Mouse (Mus musculus): Measurements from ENCODE around the gene Rab30. TPM values are rescaled to one million over a fixed set of nuclear protein-coding genes. Genes with fewer than 3 reads are reported as not detected.
A peak's percentile ranks its signal among the peaks of the same experiment; 100 is the strongest.
"Not testable (repeated sequence)": the region's sequence is repeated elsewhere in the genome, so short reads cannot be mapped to it uniquely, and the experiment has no call there.

Rab30 gene
- polyA plus RNA-seq, 1 experiment from 2014 or later: 7.6 TPM

GRCm38 (mm10) chr7:92720156-92720905 lies 21.1 kb upstream of the Rab30 start:
- no peaks in the 10 kb centered on the region for H3K4me1 ChIP-seq (ENCODE audit: control insufficient read depth, insufficient read depth, low read length)
- no peaks in the 10 kb centered on the region for H3K27me3 ChIP-seq (ENCODE audit: control insufficient read depth, insufficient read depth, low read length)
- H3K9me3 ChIP-seq (replicated peaks; ENCODE audit: control insufficient read depth, low read length): no peaks in the 10 kb centered on the region
- H3K4me2 ChIP-seq (ENCODE audit: low read depth, low read length): no peak overlapping the region
- no peak overlapping the region for H3K27ac ChIP-seq (ENCODE audit: low read length)
- ATAC-seq (replicated peaks; ENCODE audit: extremely low read depth, insufficient read depth, low FRiP score): no peak
- 57% methylated on average over 3 of the region's 3 CpGs for WGBS
- no peak overlapping the region for H3K9ac ChIP-seq (ENCODE audit: low read length)
- no peak overlapping the region for H3K4me3 ChIP-seq (ENCODE audit: low read length)
- H3K36me3 ChIP-seq (ENCODE audit: control insufficient read depth, insufficient read depth): no peaks in the 10 kb centered on the region

GRCm38 (mm10) chr7:92723750-92724149 lies 17.7 kb upstream of the Rab30 start:
- Histone ChIP-seq H3K4me3 (ENCODE audit: low read length) (no peak overlapping the region), H3K36me3 (ENCODE audit: control insufficient read depth, insufficient read depth) (no peaks in the 10 kb centered on the region), H3K9me3 (replicated peaks; ENCODE audit: control insufficient read depth, low read length) (no peaks in the 10 kb centered on the region), H3K4me1 (ENCODE audit: control insufficient read depth, insufficient read depth, low read length) (no peaks in the 10 kb centered on the region), H3K9ac (ENCODE audit: low read length) (no peak overlapping the region), H3K4me2 (ENCODE audit: low read depth, low read length) (no peak overlapping the region), H3K27ac (ENCODE audit: low read length) (no peak overlapping the region), H3K27me3 (ENCODE audit: control insufficient read depth, insufficient read depth, low read length) (no peaks in the 10 kb centered on the region)
- ATAC-seq (replicated peaks; ENCODE audit: extremely low read depth, insufficient read depth, low FRiP score): no peak
- whole genome bisulfite sequencing: 29% methylated on average over 3 of the region's 3 CpGs

GRCm38 (mm10) chr7:92724261-92724660 lies 17.1 kb upstream of the Rab30 start:
- no peaks in the 10 kb centered on the region for H3K36me3 ChIP-seq (ENCODE audit: control insufficient read depth, insufficient read depth)
- WGBS: 52% methylated on average over 4 of the region's 4 CpGs
- no peak overlapping the region for H3K9ac ChIP-seq (ENCODE audit: low read length)
- H3K4me1 ChIP-seq (ENCODE audit: control insufficient read depth, insufficient read depth, low read length): no peaks in the 10 kb centered on the region
- H3K4me3 ChIP-seq (ENCODE audit: low read length): no peak overlapping the region
- no peaks in the 10 kb centered on the region for H3K9me3 ChIP-seq (replicated peaks; ENCODE audit: control insufficient read depth, low read length)
- H3K4me2 ChIP-seq (ENCODE audit: low read depth, low read length): no peak overlapping the region
- H3K27ac ChIP-seq (ENCODE audit: low read length): no peak overlapping the region
- ATAC-seq (replicated peaks; ENCODE audit: extremely low read depth, insufficient read depth, low FRiP score): no peak
- H3K27me3 ChIP-seq (ENCODE audit: control insufficient read depth, insufficient read depth, low read length): no peaks in the 10 kb centered on the region

GRCm38 (mm10) chr7:92729583-92729982 lies 11.8 kb upstream of the Rab30 start:
- not testable (repeated sequence) for H3K27me3 ChIP-seq (ENCODE audit: control insufficient read depth, insufficient read depth, low read length); H3K27ac ChIP-seq (ENCODE audit: low read length); H3K4me3 ChIP-seq (ENCODE audit: low read length); ATAC-seq (replicated peaks; ENCODE audit: extremely low read depth, insufficient read depth, low FRiP score); H3K36me3 ChIP-seq (ENCODE audit: control insufficient read depth, insufficient read depth); H3K9ac ChIP-seq (ENCODE audit: low read length); H3K4me1 ChIP-seq (ENCODE audit: control insufficient read depth, insufficient read depth, low read length); H3K9me3 ChIP-seq (replicated peaks; ENCODE audit: control insufficient read depth, low read length); H3K4me2 ChIP-seq (ENCODE audit: low read depth, low read length)
- 71% methylated on average over 3 of the region's 3 CpGs for WGBS

DNA sequence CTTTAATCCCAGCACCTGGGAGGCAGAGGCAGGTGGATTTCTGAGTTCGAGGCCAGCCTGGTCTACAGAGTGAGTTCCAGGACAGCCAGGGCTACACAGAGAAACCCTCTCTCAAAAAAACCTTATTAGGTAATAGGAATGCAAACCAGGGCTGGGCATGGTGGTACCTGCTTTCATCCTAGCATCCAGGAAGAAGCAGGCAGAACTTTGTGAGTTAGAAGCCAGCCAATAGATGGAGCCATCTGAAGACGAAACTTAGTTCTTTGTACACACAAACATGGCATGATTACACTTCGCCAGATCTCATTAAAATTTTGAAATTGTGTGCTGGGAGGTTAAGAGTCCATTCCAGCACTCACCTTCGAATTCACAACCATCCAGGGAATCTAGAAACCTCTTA lies 10.9 kb upstream of the Rab30 start:
- peaks cover 3% of the 10 kb centered on the region; the same call in 1 of the 2 replicates for H3K36me3 ChIP-seq (ENCODE audit: control insufficient read depth, insufficient read depth)
- H3K4me3 ChIP-seq (ENCODE audit: low read length): no peak overlapping the region
- WGBS: 70% methylated on average over 4 of the region's 4 CpGs
- H3K27me3 ChIP-seq (ENCODE audit: control insufficient read depth, insufficient read depth, low read length): no peaks in the 10 kb centered on the region
- ATAC-seq (replicated peaks; ENCODE audit: extremely low read depth, insufficient read depth, low FRiP score): no peak
- H3K4me2 ChIP-seq (ENCODE audit: low read depth, low read length): no peak overlapping the region
- no peak overlapping the region for H3K9ac ChIP-seq (ENCODE audit: low read length)
- no peaks in the 10 kb centered on the region for H3K9me3 ChIP-seq (replicated peaks; ENCODE audit: control insufficient read depth, low read length)
- no peaks in the 10 kb centered on the region for H3K4me1 ChIP-seq (ENCODE audit: control insufficient read depth, insufficient read depth, low read length)
- no peak overlapping the region for H3K27ac ChIP-seq (ENCODE audit: low read length)

- H3K4me2 ChIP-seq (ENCODE audit: low read depth, low read length): no peak overlapping the region
- peaks cover 3% of the 10 kb centered on the region; the same call in 1 of the 2 replicates for H3K36me3 ChIP-seq (ENCODE audit: control insufficient read depth, insufficient read depth)
- H3K27ac ChIP-seq (ENCODE audit: low read length): no peak overlapping the region
- H3K9me3 ChIP-seq (replicated peaks; ENCODE audit: control insufficient read depth, low read length): no peaks in the 10 kb centered on the region
- no peak overlapping the region for H3K9ac ChIP-seq (ENCODE audit: low read length)
- no peak for ATAC-seq (replicated peaks; ENCODE audit: extremely low read depth, insufficient read depth, low FRiP score)
- 60% methylated on average over 3 of the region's 3 CpGs for WGBS
- no peaks in the 10 kb centered on the region for H3K4me1 ChIP-seq (ENCODE audit: control insufficient read depth, insufficient read depth, low read length)
- H3K27me3 ChIP-seq (ENCODE audit: control insufficient read depth, insufficient read depth, low read length): no peaks in the 10 kb centered on the region
- H3K4me3 ChIP-seq (ENCODE audit: low read length): no peak overlapping the region
These were observed 10.4 kb upstream of the Rab30 start for GRCm38 (mm10) chr7:92730959-92731358.

- Histone ChIP-seq H3K27ac (ENCODE audit: low read length) (no peak overlapping the region), H3K4me2 (ENCODE audit: low read depth, low read length) (no peak overlapping the region), H3K27me3 (ENCODE audit: control insufficient read depth, insufficient read depth, low read length) (no peaks in the 10 kb centered on the region), H3K36me3 (ENCODE audit: control insufficient read depth, insufficient read depth) (peaks cover 5% of the 10 kb centered on the region; the same call in 1 of the 2 replicates), H3K9me3 (replicated peaks; ENCODE audit: control insufficient read depth, low read length) (no peaks in the 10 kb centered on the region), H3K9ac (ENCODE audit: low read length) (no peak overlapping the region), H3K4me3 (ENCODE audit: low read length) (no peak overlapping the region), H3K4me1 (ENCODE audit: control insufficient read depth, insufficient read depth, low read length) (no peaks in the 10 kb centered on the region)
- no peak for ATAC-seq (replicated peaks; ENCODE audit: extremely low read depth, insufficient read depth, low FRiP score)
- WGBS: 90% methylated on average over 7 of the region's 7 CpGs
These were observed 9.3 kb upstream of the Rab30 start for GRCm38 (mm10) chr7:92732136-92732535.

- no peak for ATAC-seq (replicated peaks; ENCODE audit: extremely low read depth, insufficient read depth, low FRiP score)
- WGBS: 81% methylated on average over 1 of the region's 1 CpGs
- peaks cover 9% of the 10 kb centered on the region; the same call in 1 of the 2 replicates for H3K36me3 ChIP-seq (ENCODE audit: control insufficient read depth, insufficient read depth)
- no peak overlapping the region for H3K27ac ChIP-seq (ENCODE audit: low read length)
- no peaks in the 10 kb centered on the region for H3K9me3 ChIP-seq (replicated peaks; ENCODE audit: control insufficient read depth, low read length)
- no peaks in the 10 kb centered on the region for H3K27me3 ChIP-seq (ENCODE audit: control insufficient read depth, insufficient read depth, low read length)
- peaks cover 7% of the 10 kb centered on the region for H3K4me1 ChIP-seq (ENCODE audit: control insufficient read depth, insufficient read depth, low read length)
- no peak overlapping the region for H3K4me2 ChIP-seq (ENCODE audit: low read depth, low read length)
- no peak overlapping the region for H3K9ac ChIP-seq (ENCODE audit: low read length)
- no peak overlapping the region for H3K4me3 ChIP-seq (ENCODE audit: low read length)
These were observed 3.8 kb upstream of the Rab30 start for GRCm38 (mm10) chr7:92737560-92737959.

DNA sequence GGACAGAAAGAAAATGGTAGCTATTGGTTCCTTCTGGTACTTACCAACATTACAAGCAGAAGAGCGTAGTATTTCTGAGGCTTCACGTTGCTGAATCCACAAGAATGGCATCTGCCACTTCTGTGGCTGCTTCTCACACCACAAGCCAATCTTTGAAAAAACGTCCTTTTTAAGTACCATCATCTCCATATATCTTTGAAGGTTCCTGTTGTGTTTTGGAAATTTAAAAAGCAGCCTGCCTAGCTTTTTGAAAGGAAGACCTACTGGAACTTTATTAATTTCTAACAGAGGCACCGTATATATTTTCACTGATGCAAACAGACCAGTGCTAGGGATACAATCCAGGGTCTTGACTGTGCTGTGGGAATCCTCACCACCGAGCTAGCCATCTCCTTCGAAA lies 1.4 kb upstream of the Rab30 start:
- no peak overlapping the region for H3K27ac ChIP-seq (ENCODE audit: low read length)
- peak overlapping the region; percentile 98 for H3K9ac ChIP-seq (ENCODE audit: low read length)
- 0 out of 2 replicates have a peak, but pooled peaks cover 6% of the 10 kb centered on the region for H3K36me3 ChIP-seq (ENCODE audit: control insufficient read depth, insufficient read depth)

More for the DNA sequence above, 1.4 kb upstream of the Rab30 start:
- no peaks in the 10 kb centered on the region for H3K27me3 ChIP-seq (ENCODE audit: control insufficient read depth, insufficient read depth, low read length)
- no peaks in the 10 kb centered on the region for H3K9me3 ChIP-seq (replicated peaks; ENCODE audit: control insufficient read depth, low read length)
- H3K4me1 ChIP-seq (ENCODE audit: control insufficient read depth, insufficient read depth, low read length): peaks cover 15% of the 10 kb centered on the region
- H3K4me2 ChIP-seq (ENCODE audit: low read depth, low read length): peak overlapping the region; percentile 79
- no peak for ATAC-seq (replicated peaks; ENCODE audit: extremely low read depth, insufficient read depth, low FRiP score)
- peak overlapping the region; percentile 92 for H3K4me3 ChIP-seq (ENCODE audit: low read length)
- 29% methylated on average over 6 of the region's 6 CpGs for WGBS

Data from heart, embryonic 16.5 days (tissue).